Mouse (Mus musculus) liver, embryonic 14.5 days (tissue): ENCODE results near the gene Upb1.

ENCODE experiments used
- CTCF ChIP-seq: IDR thresholded peaks from 2 replicates; pipeline ENCODE4 v1.5.1; 2016; ENCODE audit warnings: antibody characterized with exemption, low read depth, control low read depth
- EP300 ChIP-seq: IDR thresholded peaks from 2 replicates; pipeline ENCODE4 v1.6.1; 2016; ENCODE audit warnings: antibody characterized with exemption, low read depth

GRCm38 (mm10) chr10:75444111-75444826 is 43.4 kb downstream of the Upb1 start:
- TF ChIP-seq CTCF (no peak), EP300 (no peak)
